Mouse (Mus musculus): Measurements from ENCODE around the gene Nkd2.

GRCm38 (mm10) chr13:73816338-73816737 is 31.1 kb downstream of the Nkd2 start:
- TF ChIP-seq EP300 (IDR thresholded peaks at IDR 0.05; ENCODE audit: low read depth): no peak
- TF ChIP-seq CTCF (IDR thresholded peaks at IDR 0.05; ENCODE audit: low read depth): no peak
